Mouse (Mus musculus) G1E (cell line): ENCODE results near the gene Eral1.

ENCODE experiments used
- CTCF ChIP-seq: IDR thresholded peaks from 2 replicates; pipeline ENCODE4 v1.5.1; 2012; ENCODE audit warnings: low read depth, low read length, inconsistent platforms, mixed read lengths
- GATA1 ChIP-seq: IDR thresholded peaks from 2 replicates; pipeline ENCODE4 v1.6.1; 2012; ENCODE audit warnings: borderline replicate concordance, low read length, inconsistent platforms, mixed read lengths
- GATA2 ChIP-seq: IDR thresholded peaks from 2 replicates; pipeline ENCODE4 v1.6.1; 2012; ENCODE audit warnings: low read depth, low read length, inconsistent platforms, borderline replicate concordance
- TAL1 ChIP-seq: conservative IDR thresholded peaks from 2 replicates; pipeline ENCODE4 v1.6.1; 2012; ENCODE audit warnings: low read depth, low read length, inconsistent platforms, mixed read lengths

DNA sequence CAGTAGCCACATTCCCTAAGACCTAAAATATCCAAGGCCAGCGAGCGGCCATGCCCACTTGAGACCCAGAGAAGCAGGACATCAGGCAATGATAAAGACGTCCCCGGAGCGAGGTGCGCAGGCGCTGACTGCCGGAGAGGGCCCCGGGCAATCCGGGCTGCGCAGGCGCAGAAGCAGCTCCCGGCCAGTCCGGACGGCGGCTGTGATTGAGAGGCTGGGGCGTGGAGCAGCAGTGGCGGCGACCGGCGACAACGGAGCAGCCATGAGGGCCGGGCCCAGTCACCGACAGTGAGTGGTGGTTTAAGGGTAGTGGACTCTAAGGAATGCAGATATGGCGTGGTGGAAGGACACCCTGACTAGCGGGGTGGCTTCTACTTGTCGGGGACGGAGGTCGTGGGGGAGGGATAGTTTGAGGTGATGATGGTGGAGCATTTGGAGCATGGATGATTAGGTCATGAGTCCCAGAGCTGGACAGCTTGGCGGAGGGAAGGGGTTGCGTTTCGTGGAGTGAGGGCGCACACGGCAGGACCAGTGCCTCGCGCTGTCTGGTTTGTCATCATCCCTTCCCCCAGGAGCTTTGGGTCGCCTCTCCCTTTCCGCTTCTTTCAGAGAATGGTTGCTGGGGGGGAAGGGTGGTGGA is 14.4 kb upstream of the Eral1 start, which contains the start of gene Fam222b:
- TF ChIP-seq CTCF (no peak), TAL1 (no peak), GATA1 (no peak), GATA2 (no peak)
